Comparison of ENCODE assay signal across 26 mouse cellular contexts in genomic region chr14:50938119-50938908, GRCm38 (mm10). TPM values are rescaled to one million over a fixed set of nuclear protein-coding genes. Genes with fewer than 3 reads are reported as not detected.
DNase-seq lines count a peak whose midpoint lies in the region; ATAC-seq and TF ChIP-seq lines count a peak whose summit lies in the region.
"Had no signal": no experiment of that assay in that cellular context is flagged by ENCODE, and none has a peak within 500 bp of the region (broad histone marks: within the 10 kb centered on the region; RNA-seq: fewer than 3 reads in every experiment).

No protein-coding gene starts in this region.

- no peaks in the 10 kb centered on the region for H3K4me1 ChIP-seq in liver, embryonic 11.5 days (replicated peaks; ENCODE audit: control insufficient read depth, insufficient read depth, low read length)
- no peaks in the 10 kb centered on the region for H3K4me1 ChIP-seq in liver, postnatal 0 days (ENCODE audit: insufficient read depth)
- H3K4me1 ChIP-seq in lung, postnatal 0 days (ENCODE audit: insufficient read depth, low read depth, low read length), result no peaks in the 10 kb centered on the region
- H3K4me1 ChIP-seq in midbrain, embryonic 10.5 days, result no peaks in the 10 kb centered on the region
- H3K4me1 ChIP-seq: embryonic facial prominence, embryonic 10.5 days; heart, embryonic 15.5 days; limb, embryonic 10.5 days; lung, embryonic 15.5 days; midbrain, embryonic 13.5 days; neural tube, embryonic 12.5 days had no signal

- ATAC-seq in liver, embryonic 11.5 days (replicated peaks; ENCODE audit: low FRiP score), result no peak
- no peak for ATAC-seq in liver, postnatal 0 days
- no peak for ATAC-seq in lung, postnatal 0 days
- ATAC-seq: forebrain, embryonic 16.5 days; midbrain, embryonic 13.5 days had no signal

- no peak for DNase-seq in liver, embryonic 11.5 days (ENCODE audit: low spot score)
- no peak for DNase-seq in liver
- peak; percentile 82 for DNase-seq in R1 (ENCODE audit: low read depth, low spot score)
- no peak for DNase-seq in liver, postnatal 0 days
- no peak for DNase-seq in lung, postnatal 0 days (ENCODE audit: low spot score)
- DNase-seq in midbrain, embryonic 10.5 days (ENCODE audit: low spot score), result no peak
- no peak for DNase-seq in cerebellum, postnatal 10 days
- DNase-seq in embryo, embryonic 10.5 days (ENCODE audit: low spot score), result no peak
- DNase-seq: adrenal gland, adult 2 months; cerebellum, adult 2 months; gastrocnemius, postnatal 25 days; heart, postnatal 4 days; kidney, adult 18-20 months; lung, postnatal 4 days; retina, postnatal 1 day; right cerebral cortex, postnatal 25 days; spleen, adult 18-20 months had no signal

- H3K9ac ChIP-seq in liver, embryonic 11.5 days (ENCODE audit: low read depth, low read length), result no peak overlapping the region
- H3K9ac ChIP-seq in liver, postnatal 0 days (replicated peaks), result no peak overlapping the region
- H3K9ac ChIP-seq in lung, postnatal 0 days (replicated peaks; ENCODE audit: low read depth), result no peak overlapping the region
- H3K9ac ChIP-seq: heart, embryonic 15.5 days; hindbrain, embryonic 14.5 days; lung, embryonic 15.5 days; midbrain, embryonic 13.5 days; neural tube, embryonic 12.5 days had no signal

- peak overlapping the region; percentile 19; the same call in 1 of the 2 replicates for H3K4me2 ChIP-seq in liver, embryonic 11.5 days
- H3K4me2 ChIP-seq in liver, postnatal 0 days (ENCODE audit: low read depth, low read length), result peak overlapping the region; percentile 18; the same call in 1 of the 2 replicates
- H3K4me2 ChIP-seq in lung, postnatal 0 days (replicated peaks; ENCODE audit: low read depth, low read length), result no peak overlapping the region
- H3K4me2 ChIP-seq: heart, embryonic 15.5 days; hindbrain, embryonic 14.5 days; lung, embryonic 15.5 days; midbrain, embryonic 13.5 days; neural tube, embryonic 12.5 days had no signal

- 90% methylated on average over 3 of the region's 3 CpGs for WGBS in liver, embryonic 11.5 days
- 71% methylated on average over 3 of the region's 3 CpGs for WGBS in liver, postnatal 0 days (ENCODE audit: insufficient replicate concordance)
- WGBS in lung, postnatal 0 days, result 64% methylated on average over 3 of the region's 3 CpGs
- WGBS in midbrain, embryonic 10.5 days, result 92% methylated on average over 3 of the region's 3 CpGs

- no peak overlapping the region for H3K27ac ChIP-seq in liver, embryonic 11.5 days (ENCODE audit: low read depth, low read length)
- H3K27ac ChIP-seq in liver, postnatal 0 days (ENCODE audit: low read depth), result no peak overlapping the region
- no peak overlapping the region for H3K27ac ChIP-seq in lung, postnatal 0 days (ENCODE audit: low read length)
- no peak overlapping the region for H3K27ac ChIP-seq in midbrain, embryonic 10.5 days (replicated peaks)
- H3K27ac ChIP-seq: embryonic facial prominence, embryonic 10.5 days; heart, embryonic 15.5 days; hindbrain, embryonic 14.5 days; limb, embryonic 10.5 days; lung, embryonic 15.5 days; midbrain, embryonic 13.5 days; neural tube, embryonic 12.5 days had no signal

- H3K9me3 ChIP-seq in liver, embryonic 11.5 days (ENCODE audit: control insufficient read depth, low read length), result no peaks in the 10 kb centered on the region
- no peaks in the 10 kb centered on the region for H3K9me3 ChIP-seq in liver, postnatal 0 days (ENCODE audit: low read length)
- H3K9me3 ChIP-seq in lung, postnatal 0 days (ENCODE audit: low read length), result no peaks in the 10 kb centered on the region
- no peaks in the 10 kb centered on the region for H3K9me3 ChIP-seq in midbrain, embryonic 10.5 days (replicated peaks)
- H3K9me3 ChIP-seq: embryonic facial prominence, embryonic 10.5 days; heart, embryonic 15.5 days; limb, embryonic 10.5 days; lung, embryonic 15.5 days; midbrain, embryonic 13.5 days; neural tube, embryonic 12.5 days had no signal

- TF ChIP-seq EP300 in liver, postnatal 0 days (IDR thresholded peaks at IDR 0.05; ENCODE audit: low read depth), result no peak
- no peak for TF ChIP-seq EP300 in lung, postnatal 0 days (IDR thresholded peaks at IDR 0.05)

- no peaks in the 10 kb centered on the region for H3K27me3 ChIP-seq in liver, embryonic 11.5 days (replicated peaks; ENCODE audit: control insufficient read depth, insufficient read depth, low read length)
- no peaks in the 10 kb centered on the region for H3K27me3 ChIP-seq in liver, postnatal 0 days (ENCODE audit: insufficient read depth, low read length)
- no peaks in the 10 kb centered on the region for H3K27me3 ChIP-seq in lung, postnatal 0 days (replicated peaks; ENCODE audit: insufficient read depth, low read length)
- H3K27me3 ChIP-seq in midbrain, embryonic 10.5 days (ENCODE audit: low read depth, poor library complexity, severe bottlenecking), result no peaks in the 10 kb centered on the region
- H3K27me3 ChIP-seq: heart, embryonic 15.5 days; midbrain, embryonic 13.5 days; neural tube, embryonic 12.5 days had no signal

- TF ChIP-seq CTCF in liver, postnatal 0 days (IDR thresholded peaks at IDR 0.05; ENCODE audit: low read depth), result no peak
- no peak for TF ChIP-seq CTCF in lung, postnatal 0 days (IDR thresholded peaks at IDR 0.05)

- H3K4me3 ChIP-seq in liver, embryonic 11.5 days (ENCODE audit: low read depth, low read length), result no peak overlapping the region
- H3K4me3 ChIP-seq in liver, postnatal 0 days (ENCODE audit: low read depth, low read length), result 0 out of 2 replicates have a peak overlapping the region, but pooled peaks have one; percentile 6
- no peak overlapping the region for H3K4me3 ChIP-seq in lung, postnatal 0 days (ENCODE audit: low read depth, low read length)
- no peak overlapping the region for H3K4me3 ChIP-seq in midbrain, embryonic 10.5 days
- H3K4me3 ChIP-seq: embryonic facial prominence, embryonic 10.5 days; heart, embryonic 15.5 days; limb, embryonic 10.5 days; lung, embryonic 15.5 days; midbrain, embryonic 13.5 days; neural tube, embryonic 12.5 days had no signal

- no peaks in the 10 kb centered on the region for H3K36me3 ChIP-seq in liver, embryonic 11.5 days (ENCODE audit: control insufficient read depth, insufficient read depth, low read length)
- no peaks in the 10 kb centered on the region for H3K36me3 ChIP-seq in liver, postnatal 0 days (replicated peaks; ENCODE audit: insufficient read depth, low read length)
- H3K36me3 ChIP-seq in lung, postnatal 0 days (ENCODE audit: insufficient read depth, low read length), result no peaks in the 10 kb centered on the region
- no peaks in the 10 kb centered on the region for H3K36me3 ChIP-seq in midbrain, embryonic 10.5 days
- H3K36me3 ChIP-seq: embryonic facial prominence, embryonic 10.5 days; heart, embryonic 15.5 days; limb, embryonic 10.5 days; lung, embryonic 15.5 days; midbrain, embryonic 13.5 days; neural tube, embryonic 12.5 days had no signal

RNA-seq across cellular contexts. Expression of gene Gm49342, which starts 6.0 kb away (rescaled TPM):
- polyA plus RNA-seq in liver, embryonic 11.5 days (2014; fragmentation: Nextera tagmentation; extraction: Ambion mirVana), result not detected in 2 replicates
- polyA plus RNA-seq in liver, postnatal 0 days (2015; fragmentation: Nextera tagmentation; extraction: Ambion mirVana), result not detected in 2 replicates
- not detected in 2 replicates for polyA plus RNA-seq in lung, postnatal 0 days (2015; fragmentation: Nextera tagmentation; extraction: Ambion mirVana)
- polyA plus RNA-seq in midbrain, embryonic 10.5 days (2016; fragmentation: Nextera tagmentation; extraction: Ambion mirVana), result not detected in 2 replicates
- polyA plus RNA-seq: embryonic facial prominence, embryonic 10.5 days; forebrain, embryonic 16.5 days; heart, embryonic 15.5 days; hindbrain, embryonic 14.5 days; kidney, embryonic 16.5 days; limb, embryonic 10.5 days; lung, embryonic 15.5 days; midbrain, embryonic 13.5 days; neural tube, embryonic 12.5 days had no signal

RNA-seq across cellular contexts. Expression of gene Pnp, which starts 7.4 kb away (rescaled TPM):
- polyA plus RNA-seq in liver, embryonic 11.5 days (2014; fragmentation: Nextera tagmentation; extraction: Ambion mirVana), result 86.7 and 87.7 TPM in 2 replicates
- polyA plus RNA-seq in liver, postnatal 0 days (2015; fragmentation: Nextera tagmentation; extraction: Ambion mirVana), result 66.4 and 70.4 TPM in 2 replicates
- polyA plus RNA-seq in lung, postnatal 0 days (2015; fragmentation: Nextera tagmentation; extraction: Ambion mirVana), result 74.6 and 76.8 TPM in 2 replicates
- 73.9 and 85.1 TPM in 2 replicates for polyA plus RNA-seq in midbrain, embryonic 10.5 days (2016; fragmentation: Nextera tagmentation; extraction: Ambion mirVana)

RNA-seq across cellular contexts. Expression of gene Pip4p1, which starts 7.7 kb away (rescaled TPM):
- polyA plus RNA-seq in liver, embryonic 11.5 days (2014; fragmentation: Nextera tagmentation; extraction: Ambion mirVana), result 36.9 and 42.2 TPM in 2 replicates
- polyA plus RNA-seq in liver, postnatal 0 days (2015; fragmentation: Nextera tagmentation; extraction: Ambion mirVana), result 23.6 and 24.2 TPM in 2 replicates
- polyA plus RNA-seq in lung, postnatal 0 days (2015; fragmentation: Nextera tagmentation; extraction: Ambion mirVana), result 52.0 and 52.3 TPM in 2 replicates
- 50.4 and 55.6 TPM in 2 replicates for polyA plus RNA-seq in midbrain, embryonic 10.5 days (2016; fragmentation: Nextera tagmentation; extraction: Ambion mirVana)

RNA-seq across cellular contexts. Expression of gene Apex1, which starts 13.5 kb away (rescaled TPM):
- polyA plus RNA-seq in liver, embryonic 11.5 days (2014; fragmentation: Nextera tagmentation; extraction: Ambion mirVana), result 251 and 267 TPM in 2 replicates
- polyA plus RNA-seq in liver, postnatal 0 days (2015; fragmentation: Nextera tagmentation; extraction: Ambion mirVana), result 58.0 and 60.1 TPM in 2 replicates
- polyA plus RNA-seq in lung, postnatal 0 days (2015; fragmentation: Nextera tagmentation; extraction: Ambion mirVana), result 52.4 and 61.2 TPM in 2 replicates
- 412 and 447 TPM in 2 replicates for polyA plus RNA-seq in midbrain, embryonic 10.5 days (2016; fragmentation: Nextera tagmentation; extraction: Ambion mirVana)

RNA-seq across cellular contexts. Expression of gene Osgep, which starts 13.6 kb away (rescaled TPM):
- 116 and 119 TPM in 2 replicates for polyA plus RNA-seq in liver, embryonic 11.5 days (2014; fragmentation: Nextera tagmentation; extraction: Ambion mirVana)
- polyA plus RNA-seq in liver, postnatal 0 days (2015; fragmentation: Nextera tagmentation; extraction: Ambion mirVana), result 38.5 and 39.5 TPM in 2 replicates
- 96.7 and 102 TPM in 2 replicates for polyA plus RNA-seq in lung, postnatal 0 days (2015; fragmentation: Nextera tagmentation; extraction: Ambion mirVana)
- polyA plus RNA-seq in midbrain, embryonic 10.5 days (2016; fragmentation: Nextera tagmentation; extraction: Ambion mirVana), result 192 TPM in 2 replicates
